Mouse (Mus musculus) heart, adult 10 weeks (tissue): ENCODE data around the gene Meis2. TPM values are rescaled to one million over a fixed set of nuclear protein-coding genes. Genes with fewer than 3 reads are reported as not detected.

ENCODE experiments used
- polyA plus RNA-seq: library from polyadenylated mRNA; stranded (reverse); fragments of 350-450 nt; fragmentation: Illumina TruSeq; extraction: RNeasy Lipid Tissue Mini Kit (QIAGEN cat#74804); gene quantifications from one replicate; pipeline ENCODE4 v1.2.3, GENCODE M21; 2014; ENCODE audit warnings: low read depth, low replicate concordance

The Meis2 gene
- 24.2 TPM for polyA plus RNA-seq

DNA sequence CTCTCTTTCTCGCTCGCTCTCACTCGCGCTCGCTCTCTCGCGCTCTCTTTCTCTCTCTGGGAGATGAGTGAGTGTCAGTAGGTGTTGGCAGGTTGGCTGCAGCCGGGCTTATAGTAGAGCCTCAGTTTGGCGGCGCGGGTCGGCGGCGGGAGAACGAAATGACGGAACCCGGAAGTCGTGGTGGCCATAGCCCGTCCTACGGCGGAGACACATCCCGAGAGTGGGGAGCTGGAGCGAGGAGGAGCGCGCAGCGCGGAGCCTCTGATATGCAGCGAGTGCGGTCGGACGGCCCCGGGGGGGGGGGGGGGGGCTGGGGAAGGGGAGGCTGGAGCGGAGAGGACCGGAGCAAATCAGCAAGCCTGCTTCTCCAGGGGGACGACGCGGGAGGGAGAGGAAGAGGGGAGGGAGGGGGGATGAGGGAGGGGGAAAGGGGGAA, at the start of gene Meis2:
TSS of gene Meis2 (minus strand) at position 270 of the 436 bp plus-strand sequence.

